Mouse (Mus musculus): ENCODE measurements around the gene Atf6b. TPM values are rescaled to one million over a fixed set of nuclear protein-coding genes. Genes with fewer than 3 reads are reported as not detected.

Atf6b gene
- polyA plus RNA-seq (2014; fragmentation: Illumina TruSeq; extraction: RNeasy Lipid Tissue Mini Kit (QIAGEN cat#74804)): 2.5 TPM

DNA sequence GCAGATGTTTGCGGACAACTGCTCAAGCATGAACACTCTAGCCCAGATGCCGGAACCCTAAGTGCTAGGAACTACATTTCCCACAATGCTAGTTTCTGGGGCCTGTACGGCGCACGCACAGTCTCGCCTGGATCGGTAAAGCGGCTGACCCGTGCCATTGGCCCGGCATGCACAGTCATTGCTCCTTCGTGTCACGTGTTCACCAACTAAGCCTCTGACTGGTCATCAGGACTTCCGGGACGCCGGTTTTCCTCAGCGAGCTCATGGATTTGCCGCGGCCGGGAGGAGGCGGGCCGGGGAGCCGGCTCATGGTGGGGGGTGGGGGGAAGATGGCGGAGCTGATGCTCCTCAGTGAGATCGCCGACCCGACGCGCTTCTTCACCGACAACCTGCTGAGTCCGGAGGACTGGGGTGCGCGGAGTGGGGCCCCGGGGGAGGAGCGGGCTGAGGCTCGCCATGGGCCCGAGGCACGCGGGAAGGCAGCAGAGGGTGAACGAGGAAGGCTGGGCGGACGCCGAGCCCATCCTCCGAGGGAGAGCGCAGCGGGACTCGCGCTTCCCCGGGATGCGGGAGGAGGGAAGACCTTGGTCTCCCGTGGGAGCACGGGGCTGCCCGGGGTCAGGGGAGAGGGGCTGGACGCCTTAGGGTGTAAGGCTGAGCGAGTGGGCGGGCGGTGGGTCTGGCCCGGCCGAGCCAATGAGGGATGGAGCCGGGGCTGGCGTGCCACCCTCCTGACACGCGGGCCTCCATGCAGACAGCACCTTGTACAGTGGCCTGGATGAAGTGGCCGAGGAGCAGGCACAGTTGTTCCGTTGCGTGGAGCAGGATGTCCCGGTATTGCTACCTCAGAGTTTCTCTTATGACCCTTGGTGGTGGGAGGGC, at the start of gene Atf6b:
TSS of gene Atf6b (plus strand) at position 241 of the 882 bp plus-strand sequence.

DNA sequence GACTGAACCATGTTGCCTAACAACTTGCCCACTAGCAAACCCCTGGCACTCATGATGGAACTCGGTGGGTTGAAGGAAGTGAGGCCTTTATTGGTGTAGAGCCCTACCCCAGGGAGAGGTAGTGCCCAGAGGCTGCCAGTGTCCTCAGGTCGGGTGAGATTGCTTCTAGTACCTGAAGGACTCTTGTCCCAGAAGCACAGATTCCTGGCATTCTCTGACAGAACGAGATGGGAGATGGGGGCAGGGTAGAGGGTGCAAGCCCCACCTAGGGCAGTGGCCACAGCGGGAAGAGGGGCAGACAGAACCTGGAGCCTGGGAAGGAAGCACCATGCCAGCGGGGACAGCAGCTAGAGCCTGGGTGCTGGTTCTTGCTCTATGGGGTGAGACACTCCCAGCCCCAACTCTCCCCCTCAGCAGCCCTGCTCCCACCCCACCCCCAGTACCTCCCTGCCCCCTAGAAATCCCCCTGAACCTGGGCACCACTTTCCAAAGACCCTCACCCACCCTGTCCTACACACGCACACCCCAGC, 49.3 kb upstream of the Atf6b start, which contains the start of gene Ager:
TSS of gene Ager (plus strand) at position 297 of the 530 bp plus-strand sequence.

DNA sequence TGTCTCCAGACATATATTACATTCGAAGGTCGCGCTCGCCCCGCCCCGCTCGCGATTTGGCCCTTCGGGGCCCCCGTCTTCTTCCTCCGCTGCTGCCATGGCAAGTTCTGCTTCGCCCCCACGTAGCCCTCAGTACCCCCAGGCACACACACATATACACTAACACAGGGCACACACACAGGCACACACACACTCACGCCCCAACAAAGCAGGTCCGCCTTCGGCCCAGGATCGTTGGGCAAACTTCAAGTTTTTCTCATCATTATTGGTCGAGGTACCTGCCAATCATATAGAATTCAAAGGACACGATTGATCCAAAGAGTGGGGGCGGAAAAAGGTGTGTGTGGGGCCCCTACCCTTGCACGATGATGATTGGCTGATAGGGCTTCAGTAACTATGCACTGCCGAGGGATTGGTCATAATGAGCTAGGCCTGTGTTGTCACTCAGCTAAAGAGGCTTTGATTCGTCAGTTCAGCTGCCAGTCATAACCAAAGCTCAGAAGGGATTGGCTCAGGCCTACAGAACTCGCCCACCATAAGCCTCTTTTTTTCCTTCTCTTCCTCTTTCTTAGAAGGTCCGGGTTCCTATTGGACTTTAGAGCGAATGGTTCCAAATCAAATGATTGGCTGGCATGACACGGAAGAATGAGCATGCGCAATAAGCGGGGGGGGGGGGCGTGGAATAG, 43.4 kb upstream of the Atf6b start, which contains the start of gene Rnf5:
TSS of gene Rnf5 (minus strand) at position 316 of the 686 bp plus-strand sequence.

DNA sequence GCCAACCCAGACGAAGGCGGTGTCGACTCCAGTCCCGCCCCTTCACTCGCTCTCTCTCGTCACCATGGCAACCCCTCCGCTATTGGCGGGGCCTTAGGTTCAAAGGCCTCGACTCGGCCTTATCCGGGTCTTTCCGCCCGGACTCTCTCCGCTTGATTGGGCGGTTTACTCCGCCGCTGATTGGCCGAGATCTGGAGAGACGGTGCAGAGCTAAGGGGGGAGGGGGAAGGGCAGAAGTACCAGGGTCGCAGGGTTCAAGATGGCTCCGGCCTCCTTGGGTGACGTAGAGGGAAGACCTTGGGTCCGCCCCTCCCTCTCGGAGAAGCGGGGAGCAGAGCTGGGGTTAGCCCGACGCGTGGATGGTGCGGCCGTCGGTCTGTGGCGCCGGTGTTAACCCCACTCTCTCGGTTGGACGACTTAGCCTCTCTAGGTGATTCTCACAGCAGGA, 42.9 kb upstream of the Atf6b start, which contains the start of gene Agpat1:
TSS of gene Agpat1 (plus strand) at position 202 of the 448 bp plus-strand sequence.

DNA sequence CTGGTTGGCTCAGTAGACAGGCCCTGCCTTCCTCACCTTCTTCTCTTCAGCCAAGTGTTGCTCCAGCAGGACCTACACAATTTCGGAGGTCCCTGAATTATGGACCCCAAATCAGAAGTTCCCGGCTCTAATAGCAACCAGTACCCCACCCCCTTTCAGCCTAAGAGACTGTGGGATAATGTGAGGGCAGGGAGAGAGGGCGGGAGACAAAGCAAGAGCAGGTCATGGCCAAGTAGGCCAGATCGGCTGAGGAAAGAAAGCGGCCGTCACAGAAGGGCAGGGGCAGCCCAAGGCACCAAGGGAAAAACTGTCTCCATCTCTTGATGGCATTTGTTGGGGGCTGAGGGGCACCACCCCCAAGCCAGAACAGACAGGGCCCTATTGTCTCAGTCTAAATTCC, 31.1 kb upstream of the Atf6b start, which contains the start of gene Egfl8:
TSS of gene Egfl8 (minus strand) at position 101 of the 400 bp plus-strand sequence.

DNA sequence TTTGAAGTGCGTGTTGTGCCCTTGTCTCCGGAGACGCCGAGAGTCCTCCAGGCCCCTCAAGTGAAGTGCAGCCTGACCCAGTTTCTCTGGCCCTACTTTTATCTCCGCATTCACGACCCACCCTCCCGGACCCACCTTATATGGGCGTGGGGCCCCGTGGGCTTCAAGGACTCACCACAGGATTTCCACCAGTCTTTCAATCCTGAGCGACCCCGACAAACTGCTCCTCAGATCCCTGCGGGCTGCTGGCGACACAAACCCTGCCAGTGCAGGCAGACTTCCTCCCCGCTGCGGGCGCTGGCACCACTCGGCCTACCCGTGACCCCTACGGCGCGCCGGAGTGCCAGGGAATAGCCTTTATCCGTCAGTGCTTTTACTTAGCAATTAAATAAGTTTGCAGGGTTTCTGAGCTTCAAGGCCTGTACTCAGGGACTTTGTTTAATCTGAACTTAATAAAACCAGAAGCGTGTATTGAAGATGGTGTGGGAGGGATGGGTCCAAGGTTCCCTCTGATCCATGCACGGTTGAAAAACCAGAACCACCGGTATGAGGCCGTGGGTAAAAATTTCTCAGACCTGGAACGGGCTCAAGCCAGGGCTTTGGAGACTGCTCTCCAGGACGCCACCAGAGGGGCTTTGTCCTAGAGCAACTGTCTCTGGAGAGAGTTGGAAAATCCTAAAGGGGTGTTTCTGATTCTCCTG, 18.9 kb upstream of the Atf6b start, which contains the start of gene Ppt2:
TSS of gene Ppt2 (minus strand) at position 568 of the 701 bp plus-strand sequence.

DNA sequence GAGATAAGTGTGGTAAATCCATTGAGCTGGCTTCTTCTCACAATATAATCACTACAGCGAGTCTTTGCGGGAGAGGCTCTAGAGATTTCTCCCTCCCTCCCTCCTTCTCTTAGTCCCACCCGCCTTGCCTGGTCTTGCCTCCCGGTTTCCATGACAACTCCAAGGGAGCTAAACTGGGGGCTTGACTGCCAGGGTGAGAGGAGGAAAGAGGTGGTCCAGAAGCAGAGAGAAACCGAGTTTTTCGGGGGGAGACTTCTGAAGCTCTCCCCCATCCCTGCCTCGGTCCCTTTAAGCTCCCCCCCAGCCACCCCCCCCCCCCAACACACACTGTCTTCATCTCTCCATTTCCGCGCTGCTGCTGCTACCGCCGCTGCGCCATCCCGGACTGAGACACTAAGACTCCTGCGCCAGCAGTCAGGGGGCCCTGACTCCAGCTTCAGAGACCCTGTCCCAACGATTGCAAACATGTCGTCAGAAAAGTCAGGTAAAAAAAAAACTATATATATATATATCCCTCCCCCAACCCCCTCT, 17.7 kb upstream of the Atf6b start, which contains the start of gene Prrt1:
TSS of gene Prrt1 (plus strand) at position 313 of the 531 bp plus-strand sequence.

DNA sequence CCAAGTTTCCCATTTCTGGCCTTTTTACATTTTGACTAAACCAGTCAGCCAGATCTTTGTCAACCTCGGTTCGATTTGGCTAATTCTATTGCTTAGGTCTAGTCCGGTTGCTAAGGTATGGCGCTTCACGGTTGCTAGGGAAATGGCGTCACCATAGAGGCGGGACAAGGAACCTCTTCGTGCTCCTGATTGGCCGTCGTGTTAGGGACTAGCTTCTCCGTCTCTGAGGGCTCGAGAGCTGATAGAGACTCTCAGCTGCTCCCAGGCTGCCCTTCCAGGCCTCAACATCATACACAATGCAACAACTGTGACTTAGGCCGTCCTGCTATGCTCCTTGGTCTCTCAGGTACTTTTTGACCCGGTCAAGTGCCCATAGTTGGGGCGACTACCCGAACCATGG, 2.3 kb upstream of the Atf6b start, which contains the start of gene Fkbpl:
TSS of gene Fkbpl (plus strand) at position 157 of the 400 bp plus-strand sequence.

DNA sequence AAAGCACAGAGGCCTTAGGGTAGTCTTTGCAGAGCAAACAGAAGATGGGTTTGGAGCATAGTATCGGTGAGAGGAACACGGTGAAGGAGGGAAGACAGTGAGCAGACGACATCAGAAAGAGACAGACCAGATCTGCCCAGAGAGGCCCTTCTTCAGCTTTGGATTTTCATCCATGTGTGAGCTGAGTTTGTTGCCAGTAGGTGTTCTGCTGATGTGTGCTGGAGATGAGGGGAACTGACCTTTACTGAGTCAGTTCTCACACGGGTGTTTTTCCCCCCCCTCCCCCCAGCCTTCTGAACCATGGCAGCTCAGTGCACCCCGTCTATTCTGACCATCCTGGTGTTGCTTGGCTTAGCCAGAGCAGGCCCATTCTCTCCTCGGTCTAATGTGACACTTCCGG, 23.3 kb downstream of the Atf6b start, which contains the start of gene Tnxb:
TSS of gene Tnxb (plus strand) at position 301 of the 400 bp plus-strand sequence.

Other genes starting within 250 kb of the Atf6b start
- 1.8 TPM for gene BC051142, start 248.3 kb upstream of the Atf6b start, polyA plus RNA-seq (2014; fragmentation: Illumina TruSeq; extraction: RNeasy Lipid Tissue Mini Kit (QIAGEN cat#74804))
- gene Btnl4, start 169.8 kb upstream of the Atf6b start, polyA plus RNA-seq (2014; fragmentation: Illumina TruSeq; extraction: RNeasy Lipid Tissue Mini Kit (QIAGEN cat#74804)): not detected
- gene Btnl6, start 129.8 kb upstream of the Atf6b start, polyA plus RNA-seq (2014; fragmentation: Illumina TruSeq; extraction: RNeasy Lipid Tissue Mini Kit (QIAGEN cat#74804)): not detected
- 0.40 TPM for gene Notch4, start 82.9 kb upstream of the Atf6b start, polyA plus RNA-seq (2014; fragmentation: Illumina TruSeq; extraction: RNeasy Lipid Tissue Mini Kit (QIAGEN cat#74804))
- 1.7 TPM for gene Gpsm3, start 57.3 kb upstream of the Atf6b start, polyA plus RNA-seq (2014; fragmentation: Illumina TruSeq; extraction: RNeasy Lipid Tissue Mini Kit (QIAGEN cat#74804))
- 26.5 TPM for gene Pbx2, start 55.9 kb upstream of the Atf6b start, polyA plus RNA-seq (2014; fragmentation: Illumina TruSeq; extraction: RNeasy Lipid Tissue Mini Kit (QIAGEN cat#74804))
- not detected for gene Ager, start 49.3 kb upstream of the Atf6b start, polyA plus RNA-seq (2014; fragmentation: Illumina TruSeq; extraction: RNeasy Lipid Tissue Mini Kit (QIAGEN cat#74804))
- gene Rnf5, start 43.5 kb upstream of the Atf6b start, polyA plus RNA-seq (2014; fragmentation: Illumina TruSeq; extraction: RNeasy Lipid Tissue Mini Kit (QIAGEN cat#74804)): 35.5 TPM
- gene Agpat1, start 42.9 kb upstream of the Atf6b start, polyA plus RNA-seq (2014; fragmentation: Illumina TruSeq; extraction: RNeasy Lipid Tissue Mini Kit (QIAGEN cat#74804)): 1.9 TPM
- gene Egfl8, start 31.2 kb upstream of the Atf6b start, polyA plus RNA-seq (2014; fragmentation: Illumina TruSeq; extraction: RNeasy Lipid Tissue Mini Kit (QIAGEN cat#74804)): 0.66 TPM
- gene Ppt2, start 18.6 kb upstream of the Atf6b start, polyA plus RNA-seq (2014; fragmentation: Illumina TruSeq; extraction: RNeasy Lipid Tissue Mini Kit (QIAGEN cat#74804)): 3.4 TPM
- 1.5 TPM for gene Prrt1, start 17.6 kb upstream of the Atf6b start, polyA plus RNA-seq (2014; fragmentation: Illumina TruSeq; extraction: RNeasy Lipid Tissue Mini Kit (QIAGEN cat#74804))
- 9.4 TPM for gene Fkbpl, start 2.4 kb upstream of the Atf6b start, polyA plus RNA-seq (2014; fragmentation: Illumina TruSeq; extraction: RNeasy Lipid Tissue Mini Kit (QIAGEN cat#74804))
- gene Tnxb, start 23.4 kb downstream of the Atf6b start, polyA plus RNA-seq (2014; fragmentation: Illumina TruSeq; extraction: RNeasy Lipid Tissue Mini Kit (QIAGEN cat#74804)): 0.06 TPM
- gene C4b, start 96.7 kb downstream of the Atf6b start, polyA plus RNA-seq (2014; fragmentation: Illumina TruSeq; extraction: RNeasy Lipid Tissue Mini Kit (QIAGEN cat#74804)): 1.7 TPM
- not detected for gene Cyp21a1, start 157.4 kb downstream of the Atf6b start, polyA plus RNA-seq (2014; fragmentation: Illumina TruSeq; extraction: RNeasy Lipid Tissue Mini Kit (QIAGEN cat#74804))
- gene Stk19, start 189.8 kb downstream of the Atf6b start, polyA plus RNA-seq (2014; fragmentation: Illumina TruSeq; extraction: RNeasy Lipid Tissue Mini Kit (QIAGEN cat#74804)): 4.4 TPM
- gene Dxo, start 189.9 kb downstream of the Atf6b start, polyA plus RNA-seq (2014; fragmentation: Illumina TruSeq; extraction: RNeasy Lipid Tissue Mini Kit (QIAGEN cat#74804)): 1.9 TPM
- gene Skiv2l, start 203.1 kb downstream of the Atf6b start, polyA plus RNA-seq (2014; fragmentation: Illumina TruSeq; extraction: RNeasy Lipid Tissue Mini Kit (QIAGEN cat#74804)): 2.9 TPM
- 1.8 TPM for gene Nelfe, start 203.2 kb downstream of the Atf6b start, polyA plus RNA-seq (2014; fragmentation: Illumina TruSeq; extraction: RNeasy Lipid Tissue Mini Kit (QIAGEN cat#74804))
- not detected for gene Cfb, start 215.4 kb downstream of the Atf6b start, polyA plus RNA-seq (2014; fragmentation: Illumina TruSeq; extraction: RNeasy Lipid Tissue Mini Kit (QIAGEN cat#74804))
- 10.8 TPM for gene Zbtb12, start 232.3 kb downstream of the Atf6b start, polyA plus RNA-seq (2014; fragmentation: Illumina TruSeq; extraction: RNeasy Lipid Tissue Mini Kit (QIAGEN cat#74804))
- gene Gm20547, start 234.9 kb downstream of the Atf6b start, polyA plus RNA-seq (2014; fragmentation: Illumina TruSeq; extraction: RNeasy Lipid Tissue Mini Kit (QIAGEN cat#74804)): 1.0 TPM

Measured in ovary, adult 10 weeks (tissue).